Mouse (Mus musculus): ENCODE data around the gene Kif3b.
"Not testable (repeated sequence)": the region's sequence is repeated elsewhere in the genome, so short reads cannot be mapped to it uniquely, and the experiment has no call there.

Gene Kif3b

GRCm38 (mm10) chr2:153345454-153346220 lies 54.4 kb downstream of the Kif3b start, which contains the start of gene Asxl1:
Gene Asxl1, plus strand, starts transcription at chr2:153345829.
- peak; percentile 99 for DNase-seq (ENCODE audit: low read depth, low spot score)

GRCm38 (mm10) chr2:153346221-153347182 lies 55.3 kb downstream of the Kif3b start:
- peak; percentile 77 for DNase-seq (ENCODE audit: low read depth, low spot score)

- peak; percentile 63 for DNase-seq (ENCODE audit: low read depth, low spot score)
Observed at GRCm38 (mm10) chr2:153347183-153347781, 56.1 kb downstream of the Kif3b start.

- DNase-seq (ENCODE audit: low read depth, low spot score) = peak; percentile 31
Observed at GRCm38 (mm10) chr2:153348100-153348831, 57.1 kb downstream of the Kif3b start.

- DNase-seq (ENCODE audit: low read depth, low spot score) = peak; percentile 69
Observed at GRCm38 (mm10) chr2:153350552-153351181, 59.5 kb downstream of the Kif3b start.

GRCm38 (mm10) chr2:153354648-153355047 lies 63.4 kb downstream of the Kif3b start:
- no peak for DNase-seq (ENCODE audit: low read depth, low spot score)

GRCm38 (mm10) chr2:153356784-153357183 lies 65.6 kb downstream of the Kif3b start:
- no peak for DNase-seq (ENCODE audit: low read depth, low spot score)

- DNase-seq (ENCODE audit: low read depth, low spot score) = no peak
Observed at GRCm38 (mm10) chr2:153361101-153361710, 70.0 kb downstream of the Kif3b start.

GRCm38 (mm10) chr2:153364531-153364930 lies 73.3 kb downstream of the Kif3b start:
- DNase-seq (ENCODE audit: low read depth, low spot score) = not testable (repeated sequence)

GRCm38 (mm10) chr2:153370871-153371270 lies 79.7 kb downstream of the Kif3b start:
- DNase-seq (ENCODE audit: low read depth, low spot score) = no peak

- DNase-seq (ENCODE audit: low read depth, low spot score) = no peak
Observed at GRCm38 (mm10) chr2:153375380-153375779, 84.2 kb downstream of the Kif3b start.

- no peak for DNase-seq (ENCODE audit: low read depth, low spot score)
Observed at GRCm38 (mm10) chr2:153380479-153380878, 89.3 kb downstream of the Kif3b start.

Data from A20 (cell line).